Mouse (Mus musculus) C2C12 (cell line): Measurements from ENCODE around the gene Lmbrd1. TPM values are rescaled to one million over a fixed set of nuclear protein-coding genes. Genes with fewer than 3 reads are reported as not detected.

Experiments
- H3K27me3 ChIP-seq: one replicate; pipeline ENCODE4 v1.6.1; 2011; ENCODE audit not compliant: control insufficient read depth, insufficient read depth, insufficient read length
- H3K36me3 ChIP-seq: one replicate; pipeline ENCODE4 v1.6.1; 2011; ENCODE audit not compliant: control insufficient read depth, insufficient read depth
- H3K4me3 ChIP-seq: one replicate; pipeline ENCODE4 v1.5.1; 2011; ENCODE audit warnings: mild to moderate bottlenecking, control low read depth; ENCODE audit not compliant: poor library complexity, insufficient read depth, severe bottlenecking
- H3K79me2 ChIP-seq: one replicate; pipeline ENCODE4 v1.6.1; 2011; ENCODE audit not compliant: control insufficient read depth, insufficient read depth
- H3K79me3 ChIP-seq: one replicate; pipeline ENCODE4 v1.6.1; 2011; ENCODE audit warnings: low read depth, control low read depth
- H3ac ChIP-seq: one replicate; pipeline ENCODE3; 2011; ENCODE audit warnings: low read depth; ENCODE audit not compliant: control insufficient read depth, insufficient read length
- CEBPB ChIP-seq: IDR thresholded peaks from one replicate; pipeline ENCODE4 v1.6.1; 2011; ENCODE audit warnings: low read depth, mild to moderate bottlenecking, control low read depth, moderate library complexity
- CTCF ChIP-seq: IDR thresholded peaks from one replicate; pipeline ENCODE4 v1.5.1; 2011; ENCODE audit not compliant: control insufficient read depth, insufficient read depth, insufficient read length
- FOSL1 ChIP-seq: IDR thresholded peaks from one replicate; pipeline ENCODE4 v1.8.0; 2011; ENCODE audit warnings: mild to moderate bottlenecking, low read length; ENCODE audit not compliant: poor library complexity, insufficient read depth, severe bottlenecking
- MAX ChIP-seq: IDR thresholded peaks from one replicate; pipeline ENCODE4 v1.6.1; 2011; ENCODE audit warnings: mild to moderate bottlenecking, control low read depth
- MYOD1 ChIP-seq: IDR thresholded peaks from one replicate; pipeline ENCODE4 v1.6.1; 2011; ENCODE audit warnings: low read depth; ENCODE audit not compliant: control insufficient read depth, insufficient read length
- MYOG ChIP-seq: IDR thresholded peaks from one replicate; pipeline ENCODE4 v1.6.1; 2011; ENCODE audit not compliant: control insufficient read depth, insufficient read length; ENCODE audit errors: extremely low read depth
- USF1 ChIP-seq: IDR thresholded peaks from one replicate; pipeline ENCODE4 v1.6.1; 2011; ENCODE audit warnings: low read depth, mild to moderate bottlenecking, control low read depth, moderate library complexity
- polyA plus RNA-seq: library from polyadenylated mRNA; unstranded; fragments of >200 nt; fragmentation: generic; extraction: Trizol; gene quantifications from one replicate; pipeline ENCODE4 v1.2.1, GENCODE M21; 2012; ENCODE audit warnings: missing spikeins

Lmbrd1 gene
- polyA plus RNA-seq, 1 experiment: 13.4 TPM

DNA sequence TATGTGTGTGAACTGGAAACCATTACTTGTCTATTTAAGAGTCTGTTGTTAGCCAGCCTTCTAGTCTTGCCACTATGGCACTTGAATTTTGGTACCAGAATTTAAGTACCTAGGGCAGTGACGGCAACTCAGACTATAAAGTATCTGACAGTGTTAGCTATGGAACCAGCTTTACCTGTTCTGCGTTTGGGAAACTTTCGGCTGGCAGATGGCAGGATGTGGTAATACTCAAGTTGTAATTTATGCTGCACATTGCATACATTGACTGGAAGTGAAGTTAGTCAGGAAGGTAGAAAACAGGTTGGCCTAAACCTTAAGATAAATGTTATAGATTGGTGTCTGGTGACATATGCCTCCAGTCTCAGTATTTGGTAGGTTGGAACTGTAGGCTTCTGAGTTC lies 53.9 kb downstream of the Lmbrd1 start:
- Histone ChIP-seq H3K27me3 (no peaks in the 10 kb centered on the region), H3K79me2 (no peaks in the 10 kb centered on the region), H3K36me3 (peaks cover 12% of the 10 kb centered on the region), H3K4me3 (no peak overlapping the region), H3K79me3 (no peaks in the 10 kb centered on the region), H3ac (no peak overlapping the region)
- TF ChIP-seq MYOG (no peak), CEBPB (no peak), CTCF (no peak), FOSL1 (no peak), MAX (no peak), USF1 (no peak), MYOD1 (no peak)

DNA sequence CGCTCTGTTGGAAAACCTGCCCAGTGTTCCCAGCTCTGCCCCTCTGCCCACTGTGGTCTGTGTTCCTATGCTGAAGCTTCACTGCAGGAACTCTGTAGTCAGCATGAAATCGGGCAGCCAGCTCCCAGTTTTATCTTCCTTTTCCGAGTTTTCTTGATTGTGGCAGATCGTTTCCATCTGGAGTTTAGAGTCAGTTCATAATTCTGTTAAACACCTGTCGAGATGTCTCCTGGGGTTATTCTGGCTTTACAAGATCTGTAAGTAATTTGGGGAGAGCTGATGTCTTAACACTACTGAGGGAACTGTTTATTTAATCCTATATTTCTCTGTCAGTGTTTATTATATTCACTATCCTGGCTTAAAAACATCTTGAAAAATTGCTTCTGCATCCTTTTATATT lies 56.4 kb downstream of the Lmbrd1 start:
- TF ChIP-seq FOSL1 (no peak), MYOD1 (no peak), CEBPB (no peak), MYOG (no peak), MAX (no peak), USF1 (no peak), CTCF (no peak)
- Histone ChIP-seq H3K4me3 (no peak overlapping the region), H3K79me3 (no peaks in the 10 kb centered on the region), H3K79me2 (no peaks in the 10 kb centered on the region), H3K36me3 (peaks cover 12% of the 10 kb centered on the region), H3ac (no peak overlapping the region), H3K27me3 (no peaks in the 10 kb centered on the region)

DNA sequence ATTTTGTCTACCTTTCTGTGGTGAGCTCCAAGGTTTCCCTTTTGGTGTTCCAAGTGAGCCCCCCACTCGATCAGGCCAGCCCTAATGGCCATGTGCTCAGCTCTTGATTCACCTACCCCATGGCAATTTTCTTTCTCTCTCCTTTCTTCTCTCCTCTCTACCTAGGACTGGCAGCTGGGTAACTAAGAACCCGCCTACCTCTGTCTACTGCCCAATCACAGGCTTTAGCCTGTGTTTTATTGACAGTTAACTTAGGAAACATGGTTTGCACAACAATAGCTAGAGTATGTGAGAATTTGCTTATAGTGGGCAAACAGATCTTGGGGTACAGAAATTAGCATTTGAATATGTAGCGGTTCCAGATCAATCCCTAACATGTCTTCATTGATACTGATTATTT lies 62.5 kb downstream of the Lmbrd1 start:
- Histone ChIP-seq H3K79me3 (no peaks in the 10 kb centered on the region), H3K79me2 (no peaks in the 10 kb centered on the region), H3K4me3 (no peak overlapping the region), H3ac (no peak overlapping the region), H3K27me3 (no peaks in the 10 kb centered on the region), H3K36me3 (peaks cover 9% of the 10 kb centered on the region)
- TF ChIP-seq MYOG (no peak), FOSL1 (no peak), MAX (no peak), MYOD1 (no peak), CTCF (no peak), USF1 (no peak)

DNA sequence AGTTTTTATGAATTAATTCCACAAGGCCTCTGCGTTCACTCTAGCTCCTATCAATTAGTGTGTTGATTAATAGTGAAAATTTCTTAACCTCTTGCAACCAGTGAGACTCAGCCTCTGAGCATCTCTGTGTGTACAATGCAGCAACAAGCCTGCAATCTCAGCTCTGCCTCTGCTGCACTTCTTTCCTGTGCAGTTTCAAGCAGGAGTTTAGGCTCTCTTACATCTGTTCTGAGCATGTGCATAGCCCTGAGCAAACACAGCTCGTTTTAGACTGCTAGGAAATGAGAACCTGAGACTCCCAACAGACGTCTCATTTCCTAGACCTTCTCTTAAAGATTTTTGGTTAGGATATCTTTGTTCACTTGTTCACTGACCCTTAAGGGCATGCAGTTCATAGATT lies 63.1 kb downstream of the Lmbrd1 start:
- Histone ChIP-seq H3K79me3 (no peaks in the 10 kb centered on the region), H3K4me3 (no peak overlapping the region), H3ac (no peak overlapping the region), H3K36me3 (peaks cover 11% of the 10 kb centered on the region), H3K79me2 (no peaks in the 10 kb centered on the region), H3K27me3 (no peaks in the 10 kb centered on the region)
- no peak for TF ChIP-seq MAX
- TF ChIP-seq CEBPB: no peak
- no peak for TF ChIP-seq USF1
- no peak for TF ChIP-seq MYOG
- no peak for TF ChIP-seq FOSL1
- no peak for TF ChIP-seq MYOD1
- TF ChIP-seq CTCF: no peak

DNA sequence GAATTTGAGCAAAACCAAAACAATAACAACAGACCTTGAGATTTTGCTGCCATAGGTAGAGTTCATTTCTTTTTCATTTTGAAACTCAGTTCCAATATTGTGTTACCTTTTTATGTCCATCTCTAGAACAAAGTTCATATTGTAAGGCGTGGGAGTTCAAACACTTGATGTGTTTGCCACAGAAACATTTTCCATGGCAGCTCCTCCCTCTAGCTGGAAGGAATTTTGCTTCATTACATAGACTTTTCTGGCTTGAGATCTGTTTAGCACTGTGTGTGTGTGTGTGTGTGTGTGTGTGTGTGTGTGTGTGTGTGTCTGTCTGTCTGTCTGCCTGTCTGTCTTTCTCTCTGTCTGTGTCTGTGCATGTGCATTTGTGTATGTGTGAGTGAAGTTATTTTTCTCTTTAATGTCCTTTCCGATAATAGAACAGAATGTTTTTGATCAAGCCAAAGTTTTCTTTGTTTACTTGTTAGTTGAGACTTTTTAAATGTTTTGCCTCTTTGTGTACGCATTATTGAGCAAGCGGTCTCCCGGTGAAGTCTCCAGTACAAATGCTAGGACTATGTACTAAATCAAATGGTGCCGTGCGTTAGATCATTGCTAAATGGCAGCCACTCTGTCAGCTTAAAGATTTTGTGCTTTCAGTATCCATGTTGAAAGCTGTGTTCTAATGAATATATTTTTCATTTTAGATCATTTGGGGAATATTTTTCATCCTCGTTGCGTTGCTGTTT lies 64.9 kb downstream of the Lmbrd1 start:
- TF ChIP-seq USF1 (no peak), CEBPB (no peak), MYOG (no peak)
- H3K36me3 ChIP-seq: peaks cover 15% of the 10 kb centered on the region
- H3K27me3 ChIP-seq: no peaks in the 10 kb centered on the region
- no peaks in the 10 kb centered on the region for H3K79me3 ChIP-seq
- H3K79me2 ChIP-seq: no peaks in the 10 kb centered on the region
- no peak overlapping the region for H3ac ChIP-seq
- H3K4me3 ChIP-seq: no peak overlapping the region

DNA sequence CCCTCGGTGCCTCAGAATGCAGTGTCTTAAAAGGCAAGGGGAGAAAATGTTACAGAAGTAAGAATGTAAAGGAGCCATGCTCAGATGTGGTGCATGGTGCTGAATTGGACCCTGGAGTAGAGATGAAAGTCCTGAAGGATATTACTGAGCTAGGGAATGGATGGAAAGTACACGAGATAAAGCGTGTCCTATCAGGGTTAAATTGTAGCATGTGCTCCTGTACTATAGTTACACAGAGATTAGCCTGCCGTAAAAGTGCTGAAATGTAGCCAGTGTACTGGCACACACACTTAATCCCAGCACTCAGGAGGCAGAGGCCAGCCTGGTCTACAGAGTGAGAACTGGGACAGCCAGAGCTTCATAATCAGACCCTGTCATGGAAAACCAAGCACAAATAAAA lies 74.3 kb downstream of the Lmbrd1 start:
- TF ChIP-seq MYOD1: no peak
- no peak for TF ChIP-seq MAX
- TF ChIP-seq MYOG: no peak
- TF ChIP-seq CTCF: no peak
- TF ChIP-seq FOSL1: no peak
- TF ChIP-seq USF1: no peak
- no peak for TF ChIP-seq CEBPB
- Histone ChIP-seq H3K79me2 (no peaks in the 10 kb centered on the region), H3K79me3 (no peaks in the 10 kb centered on the region), H3K4me3 (no peak overlapping the region), H3K36me3 (peaks cover 18% of the 10 kb centered on the region), H3K27me3 (no peaks in the 10 kb centered on the region), H3ac (no peak overlapping the region)
